Comparison of ENCODE assay signal across 12 mouse cellular contexts in the genomic region with DNA sequence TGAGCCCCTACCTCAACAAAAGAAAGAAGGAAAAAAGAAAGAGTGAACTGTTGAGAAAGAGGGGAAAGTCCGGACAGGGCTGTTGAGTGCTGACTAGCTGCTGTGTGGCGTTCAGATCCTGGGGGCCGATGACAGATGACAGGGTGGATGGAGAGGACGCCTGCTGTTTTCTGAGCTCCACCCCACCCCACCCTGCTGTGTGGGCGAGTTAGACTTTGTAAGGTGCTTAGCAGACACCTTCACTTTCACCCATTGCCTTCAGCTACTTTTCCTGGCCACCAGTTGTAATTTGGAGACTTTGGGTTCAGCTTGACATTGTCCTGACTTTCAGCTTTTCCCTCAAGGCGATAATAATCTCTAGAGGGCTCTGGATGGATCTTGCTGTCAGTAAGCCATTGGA. TPM values are rescaled to one million over a fixed set of nuclear protein-coding genes. Genes with fewer than 3 reads are reported as not detected.
A peak's percentile ranks its signal among the peaks of the same experiment; 100 is the strongest.
DNase-seq lines count a peak whose midpoint lies in the region; ATAC-seq and TF ChIP-seq lines count a peak whose summit lies in the region.
"Had no signal": no experiment of that assay in that cellular context is flagged by ENCODE, and none has a peak within 500 bp of the region (broad histone marks: within the 10 kb centered on the region; RNA-seq: fewer than 3 reads in every experiment).

No protein-coding gene starts in this region.

- WGBS in lung, embryonic 15.5 days: 58% methylated on average over 6 of the region's 6 CpGs
- WGBS in intestine, embryonic 15.5 days: 56% methylated on average over 6 of the region's 6 CpGs
- WGBS in small intestine, adult 2 months: 30% methylated on average over 6 of the region's 6 CpGs

- no peaks in the 10 kb centered on the region for H3K9me3 ChIP-seq in lung, embryonic 15.5 days
- no peaks in the 10 kb centered on the region for H3K9me3 ChIP-seq in intestine, embryonic 15.5 days
- H3K9me3 ChIP-seq: limb, embryonic 10.5 days; neural tube, embryonic 12.5 days had no signal

- no peak overlapping the region for H3K4me2 ChIP-seq in lung, embryonic 15.5 days
- peak overlapping the region; percentile 32 for H3K4me2 ChIP-seq in intestine, embryonic 15.5 days (replicated peaks)
- H3K4me2 ChIP-seq: forebrain, embryonic 12.5 days; midbrain, embryonic 11.5 days; neural tube, embryonic 12.5 days had no signal

- TF ChIP-seq CTCF in small intestine, adult 2 months (IDR thresholded peaks at IDR 0.05; ENCODE audit: extremely low read depth, insufficient read length, insufficient replicate concordance, low read depth, low read length): no peak

- no peak for TF ChIP-seq POLR2A in small intestine, adult 2 months (IDR thresholded peaks at IDR 0.05; ENCODE audit: low read depth, low read length)

- H3K27ac ChIP-seq in lung, embryonic 15.5 days: peak overlapping the region; percentile 79
- peak overlapping the region; percentile 50 for H3K27ac ChIP-seq in brown adipose tissue, adult 24 weeks (replicated peaks; ENCODE audit: low read depth, low read length)
- H3K27ac ChIP-seq in intestine, embryonic 15.5 days: peak overlapping the region; percentile 69
- H3K27ac ChIP-seq in small intestine, adult 2 months (ENCODE audit: insufficient read depth, low read depth, low read length): peak overlapping the region; percentile 78
- H3K27ac ChIP-seq: forebrain, embryonic 12.5 days; limb, embryonic 10.5 days; neural tube, embryonic 12.5 days had no signal

- no peak overlapping the region for H3K9ac ChIP-seq in lung, embryonic 15.5 days
- H3K9ac ChIP-seq in intestine, embryonic 15.5 days: peak overlapping the region; percentile 6; the same call in 1 of the 2 replicates
- H3K9ac ChIP-seq: forebrain, embryonic 12.5 days; neural tube, embryonic 12.5 days had no signal

- no peak for DNase-seq in lung, postnatal 10 days
- no peak for DNase-seq in ovary, adult 18-20 months (ENCODE audit: low spot score)
- DNase-seq: kidney, postnatal 4 days had no signal

- H3K4me3 ChIP-seq in lung, embryonic 15.5 days: no peak overlapping the region
- no peak overlapping the region for H3K4me3 ChIP-seq in brown adipose tissue, adult 24 weeks (ENCODE audit: insufficient read depth, low read depth, low read length)
- no peak overlapping the region for H3K4me3 ChIP-seq in intestine, embryonic 15.5 days (replicated peaks)
- H3K4me3 ChIP-seq in small intestine, adult 2 months (ENCODE audit: low read depth, low read length): no peak overlapping the region
- H3K4me3 ChIP-seq: forebrain, embryonic 12.5 days; limb, embryonic 10.5 days; neural tube, embryonic 12.5 days had no signal

- no peaks in the 10 kb centered on the region for H3K27me3 ChIP-seq in lung, embryonic 15.5 days
- no peaks in the 10 kb centered on the region for H3K27me3 ChIP-seq in intestine, embryonic 15.5 days (replicated peaks)
- H3K27me3 ChIP-seq in small intestine, adult 2 months (ENCODE audit: control insufficient read depth, insufficient read depth, low read length): no peaks in the 10 kb centered on the region
- H3K27me3 ChIP-seq: forebrain, embryonic 12.5 days; neural tube, embryonic 12.5 days had no signal

- H3K4me1 ChIP-seq in lung, embryonic 15.5 days: peaks cover 44% of the 10 kb centered on the region
- H3K4me1 ChIP-seq in brown adipose tissue, adult 24 weeks (ENCODE audit: control insufficient read depth, insufficient read depth, insufficient read length, low read length): peaks cover 27% of the 10 kb centered on the region
- H3K4me1 ChIP-seq in intestine, embryonic 15.5 days (replicated peaks): peaks cover 18% of the 10 kb centered on the region
- peaks cover 52% of the 10 kb centered on the region; the same call in 1 of the 2 replicates for H3K4me1 ChIP-seq in small intestine, adult 2 months (ENCODE audit: control insufficient read depth, insufficient read depth, insufficient read length, low read length)

- ATAC-seq in lung, embryonic 15.5 days (ENCODE audit: borderline replicate concordance, extremely low read depth, low FRiP score, low TSS enrichment): no peak
- peak; percentile 57 for ATAC-seq in intestine, embryonic 15.5 days
- no peak for ATAC-seq in megakaryocyte, adult 5-6 weeks (ENCODE audit: poor library complexity, severe bottlenecking)

- no peaks in the 10 kb centered on the region; the same call in 1 of the 2 replicates for H3K36me3 ChIP-seq in lung, embryonic 15.5 days
- 0 out of 2 replicates have a peak, but pooled peaks cover 2% of the 10 kb centered on the region for H3K36me3 ChIP-seq in intestine, embryonic 15.5 days
- H3K36me3 ChIP-seq in small intestine, adult 2 months (ENCODE audit: control insufficient read depth, insufficient read depth, low read length): peaks cover 7% of the 10 kb centered on the region; the same call in 1 of the 2 replicates

RNA-seq across cellular contexts. Expression of a gene that starts 7.0 kb away (rescaled TPM):
- polyA plus RNA-seq in lung, embryonic 15.5 days (2015; fragmentation: Nextera tagmentation; extraction: Ambion mirVana): 7.6 and 8.7 TPM in 2 replicates
- 24.3 and 28.0 TPM in 2 replicates for polyA plus RNA-seq in brown adipose tissue, adult 24 weeks (2012; ENCODE audit: insufficient read depth, insufficient read length, missing spikeins)
- 10.4 and 11.0 TPM in 2 replicates for polyA plus RNA-seq in intestine, embryonic 15.5 days (2015; fragmentation: Nextera tagmentation; extraction: Ambion mirVana)
- 12.5 and 20.1 TPM in 2 replicates for polyA plus RNA-seq in small intestine, adult 2 months (2012; rRNA removed)
- 18.6 and 18.8 TPM in 2 replicates for total RNA-seq in megakaryocyte, adult 5-6 weeks (2015)
- total RNA-seq in megakaryocyte, adult 5-6 weeks (2017): 19.9 and 22.0 TPM in 2 replicates

RNA-seq across cellular contexts. Expression of a gene that starts 26.9 kb away (rescaled TPM):
- 6.3 and 7.0 TPM in 2 replicates for polyA plus RNA-seq in lung, embryonic 15.5 days (2015; fragmentation: Nextera tagmentation; extraction: Ambion mirVana)
- 1.2 and 2.9 TPM in 2 replicates for polyA plus RNA-seq in brown adipose tissue, adult 24 weeks (2012; ENCODE audit: insufficient read depth, insufficient read length, missing spikeins)
- 3.0 and 3.2 TPM in 2 replicates for polyA plus RNA-seq in intestine, embryonic 15.5 days (2015; fragmentation: Nextera tagmentation; extraction: Ambion mirVana)
- 5.8 and 12.5 TPM in 2 replicates for polyA plus RNA-seq in small intestine, adult 2 months (2012; rRNA removed)
- total RNA-seq in megakaryocyte, adult 5-6 weeks (2015): 3.2 and 4.3 TPM in 2 replicates
- 3.5 and 6.5 TPM in 2 replicates for total RNA-seq in megakaryocyte, adult 5-6 weeks (2017)
